Mouse (Mus musculus): ENCODE results near the gene Col4a2.
"Not testable (repeated sequence)": the region's sequence is repeated elsewhere in the genome, so short reads cannot be mapped to it uniquely, and the experiment has no call there.

The Col4a2 gene

GRCm38 (mm10) chr8:11457981-11458836 lies 145.6 kb downstream of the Col4a2 start:
- in situ Hi-C loops (cut with MboI, MseI), result no loop called here

- in situ Hi-C loops (cut with MboI, MseI), result no loop called here
Measured at GRCm38 (mm10) chr8:11459016-11459415, 146.4 kb downstream of the Col4a2 start.

GRCm38 (mm10) chr8:11460934-11461333 lies 148.3 kb downstream of the Col4a2 start:
- in situ Hi-C loops (cut with MboI, MseI), result no loop called here

GRCm38 (mm10) chr8:11461847-11462246 lies 149.2 kb downstream of the Col4a2 start:
- in situ Hi-C loops (cut with MboI, MseI), result no loop called here

GRCm38 (mm10) chr8:11462641-11463040 lies 150.0 kb downstream of the Col4a2 start:
- in situ Hi-C loops (cut with MboI, MseI), result no loop called here

- in situ Hi-C loops (cut with MboI, MseI), result no loop called here
Measured at GRCm38 (mm10) chr8:11463541-11463888, 150.9 kb downstream of the Col4a2 start.

GRCm38 (mm10) chr8:11463889-11464706 lies 151.5 kb downstream of the Col4a2 start:
- in situ Hi-C loops (cut with MboI, MseI), result no loop called here

GRCm38 (mm10) chr8:11464707-11464964 lies 152.0 kb downstream of the Col4a2 start:
- in situ Hi-C loops (cut with MboI, MseI), result no loop called here

GRCm38 (mm10) chr8:11465619-11466018 lies 153.0 kb downstream of the Col4a2 start:
- in situ Hi-C loops (cut with MboI, MseI), result no loop called here

- in situ Hi-C loops (cut with MboI, MseI), result not testable (repeated sequence)
Measured at GRCm38 (mm10) chr8:11466528-11466927, 153.9 kb downstream of the Col4a2 start.

GRCm38 (mm10) chr8:11469095-11469494 lies 156.5 kb downstream of the Col4a2 start:
- in situ Hi-C loops (cut with MboI, MseI), result no loop called here

- in situ Hi-C loops (cut with MboI, MseI), result no loop called here
Measured at GRCm38 (mm10) chr8:11470694-11471093, 158.1 kb downstream of the Col4a2 start.

- in situ Hi-C loops (cut with MboI, MseI), result no loop called here
Measured at GRCm38 (mm10) chr8:11471309-11471708, 158.7 kb downstream of the Col4a2 start.

GRCm38 (mm10) chr8:11473072-11473471 lies 160.5 kb downstream of the Col4a2 start:
- in situ Hi-C loops (cut with MboI, MseI), result no loop called here

- in situ Hi-C loops (cut with MboI, MseI), result no loop called here
Measured at GRCm38 (mm10) chr8:11475397-11475796, 162.8 kb downstream of the Col4a2 start.

GRCm38 (mm10) chr8:11475876-11476275 lies 163.3 kb downstream of the Col4a2 start:
- in situ Hi-C loops (cut with MboI, MseI), result no loop called here

GRCm38 (mm10) chr8:11476338-11477177 lies 164.0 kb downstream of the Col4a2 start:
- in situ Hi-C loops (cut with MboI, MseI), result no loop called here

- in situ Hi-C loops (cut with MboI, MseI), result no loop called here
Measured at GRCm38 (mm10) chr8:11477178-11477553, 164.6 kb downstream of the Col4a2 start.

GRCm38 (mm10) chr8:11477811-11478761 lies 165.5 kb downstream of the Col4a2 start, which contains the start of gene Rab20:
TSS of gene Rab20 (minus strand) at chr8:11478710.
- in situ Hi-C loops (cut with MboI, MseI), result no loop called here

GRCm38 (mm10) chr8:11478807-11479527 lies 166.4 kb downstream of the Col4a2 start:
- in situ Hi-C loops (cut with MboI, MseI), result no loop called here

Data from regulatory T cell (primary cell).